Mouse (Mus musculus): Measurements from ENCODE around the gene Agrp. TPM values are rescaled to one million over a fixed set of nuclear protein-coding genes. Genes with fewer than 3 reads are reported as not detected.

The Agrp gene
- total RNA-seq, 2 experiments from 2014 or later, result 0.81 to 1.5 TPM

- DNase-seq (ENCODE audit: low spot score in 2 of 2), result no peak
Observed at GRCm38 (mm10) chr8:105552824-105553223, 84.4 kb downstream of the Agrp start.

GRCm38 (mm10) chr8:105552032-105552431 is 85.2 kb downstream of the Agrp start:
- no peak for DNase-seq (ENCODE audit: low spot score in 2 of 2)

GRCm38 (mm10) chr8:105550083-105550482 is 87.1 kb downstream of the Agrp start:
- no peak for DNase-seq (ENCODE audit: low spot score in 2 of 2)

- no peak for DNase-seq (ENCODE audit: low spot score in 2 of 2)
Observed at GRCm38 (mm10) chr8:105549506-105549905, 87.7 kb downstream of the Agrp start.

GRCm38 (mm10) chr8:105546384-105547350 is 90.5 kb downstream of the Agrp start:
- no peak for DNase-seq (ENCODE audit: low spot score in 2 of 2)

- DNase-seq (ENCODE audit: low spot score in 2 of 2), result no peak
Observed at GRCm38 (mm10) chr8:105545249-105545648, 91.9 kb downstream of the Agrp start.

GRCm38 (mm10) chr8:105544544-105545205 is 92.5 kb downstream of the Agrp start:
- DNase-seq (ENCODE audit: low spot score in 2 of 2), result no peak

GRCm38 (mm10) chr8:105543703-105544102 is 93.5 kb downstream of the Agrp start:
- no peak for DNase-seq (ENCODE audit: low spot score in 2 of 2)

GRCm38 (mm10) chr8:105542808-105543207 is 94.4 kb downstream of the Agrp start:
- DNase-seq (ENCODE audit: low spot score in 2 of 2), result no peak

GRCm38 (mm10) chr8:105542032-105542656 is 95.0 kb downstream of the Agrp start:
- DNase-seq (ENCODE audit: low spot score in 2 of 2), result no peak

- no peak for DNase-seq (ENCODE audit: low spot score in 2 of 2)
Observed at GRCm38 (mm10) chr8:105538940-105539339, 98.3 kb downstream of the Agrp start.

- DNase-seq (ENCODE audit: low spot score in 2 of 2), result no peak
Observed at GRCm38 (mm10) chr8:105537011-105537677, 100.0 kb downstream of the Agrp start.

GRCm38 (mm10) chr8:105536546-105536945 is 100.6 kb downstream of the Agrp start:
- DNase-seq (ENCODE audit: low spot score in 2 of 2), result no peak

- peak in 1 of 2 experiments; percentile 60 for DNase-seq (ENCODE audit: low spot score in 2 of 2)
Observed at GRCm38 (mm10) chr8:105533892-105534329, 103.3 kb downstream of the Agrp start.

GRCm38 (mm10) chr8:105533439-105533838 is 103.8 kb downstream of the Agrp start:
- no peak for DNase-seq (ENCODE audit: low spot score in 2 of 2)

GRCm38 (mm10) chr8:105531774-105532173 is 105.4 kb downstream of the Agrp start:
- DNase-seq (ENCODE audit: low spot score in 2 of 2), result no peak

- DNase-seq (ENCODE audit: low spot score in 2 of 2), result no peak
Observed at GRCm38 (mm10) chr8:105529271-105529670, 107.9 kb downstream of the Agrp start.

- DNase-seq (ENCODE audit: low spot score in 2 of 2), result no peak
Observed at GRCm38 (mm10) chr8:105528206-105528605, 109.0 kb downstream of the Agrp start.

- no peak for DNase-seq (ENCODE audit: low spot score in 2 of 2)
Observed at GRCm38 (mm10) chr8:105527110-105527509, 110.1 kb downstream of the Agrp start.

GRCm38 (mm10) chr8:105522890-105523289 is 114.3 kb downstream of the Agrp start:
- no peak for DNase-seq (ENCODE audit: low spot score in 2 of 2)

Data from adrenal gland, postnatal 4 days (tissue).